Mouse (Mus musculus) C2C12 (cell line): ENCODE measurements around the gene Amh. TPM values are rescaled to one million over a fixed set of nuclear protein-coding genes. Genes with fewer than 3 reads are reported as not detected.

Source experiments
- H3K27me3 ChIP-seq: one replicate; pipeline ENCODE4 v1.6.1; 2011; ENCODE audit not compliant: control insufficient read depth, insufficient read depth, insufficient read length
- H3K36me3 ChIP-seq: one replicate; pipeline ENCODE4 v1.6.1; 2011; ENCODE audit not compliant: control insufficient read depth, insufficient read depth
- H3K4me3 ChIP-seq: one replicate; pipeline ENCODE4 v1.5.1; 2011; ENCODE audit warnings: mild to moderate bottlenecking, control low read depth; ENCODE audit not compliant: poor library complexity, insufficient read depth, severe bottlenecking
- H3K79me2 ChIP-seq: one replicate; pipeline ENCODE4 v1.6.1; 2011; ENCODE audit not compliant: control insufficient read depth, insufficient read depth
- H3K79me3 ChIP-seq: one replicate; pipeline ENCODE4 v1.6.1; 2011; ENCODE audit warnings: low read depth, control low read depth
- H3ac ChIP-seq: one replicate; pipeline ENCODE3; 2011; ENCODE audit warnings: low read depth; ENCODE audit not compliant: control insufficient read depth, insufficient read length
- CEBPB ChIP-seq: IDR thresholded peaks from one replicate; pipeline ENCODE4 v1.6.1; 2011; ENCODE audit warnings: low read depth, mild to moderate bottlenecking, control low read depth, moderate library complexity
- CTCF ChIP-seq: IDR thresholded peaks from one replicate; pipeline ENCODE4 v1.5.1; 2011; ENCODE audit not compliant: control insufficient read depth, insufficient read depth, insufficient read length
- FOSL1 ChIP-seq: IDR thresholded peaks from one replicate; pipeline ENCODE4 v1.8.0; 2011; ENCODE audit warnings: mild to moderate bottlenecking, low read length; ENCODE audit not compliant: poor library complexity, insufficient read depth, severe bottlenecking
- MAX ChIP-seq: IDR thresholded peaks from one replicate; pipeline ENCODE4 v1.6.1; 2011; ENCODE audit warnings: mild to moderate bottlenecking, control low read depth
- MYOD1 ChIP-seq: IDR thresholded peaks from one replicate; pipeline ENCODE4 v1.6.1; 2011; ENCODE audit warnings: low read depth; ENCODE audit not compliant: control insufficient read depth, insufficient read length
- MYOG ChIP-seq: IDR thresholded peaks from one replicate; pipeline ENCODE4 v1.6.1; 2011; ENCODE audit not compliant: control insufficient read depth, insufficient read length; ENCODE audit errors: extremely low read depth
- USF1 ChIP-seq: IDR thresholded peaks from one replicate; pipeline ENCODE4 v1.6.1; 2011; ENCODE audit warnings: low read depth, mild to moderate bottlenecking, control low read depth, moderate library complexity
- polyA plus RNA-seq: library from polyadenylated mRNA; unstranded; fragments of >200 nt; fragmentation: generic; extraction: Trizol; gene quantifications from one replicate; pipeline ENCODE4 v1.2.1, GENCODE M21; 2012; ENCODE audit warnings: missing spikeins

Amh gene
- polyA plus RNA-seq, 1 experiment, result 0.87 TPM

DNA sequence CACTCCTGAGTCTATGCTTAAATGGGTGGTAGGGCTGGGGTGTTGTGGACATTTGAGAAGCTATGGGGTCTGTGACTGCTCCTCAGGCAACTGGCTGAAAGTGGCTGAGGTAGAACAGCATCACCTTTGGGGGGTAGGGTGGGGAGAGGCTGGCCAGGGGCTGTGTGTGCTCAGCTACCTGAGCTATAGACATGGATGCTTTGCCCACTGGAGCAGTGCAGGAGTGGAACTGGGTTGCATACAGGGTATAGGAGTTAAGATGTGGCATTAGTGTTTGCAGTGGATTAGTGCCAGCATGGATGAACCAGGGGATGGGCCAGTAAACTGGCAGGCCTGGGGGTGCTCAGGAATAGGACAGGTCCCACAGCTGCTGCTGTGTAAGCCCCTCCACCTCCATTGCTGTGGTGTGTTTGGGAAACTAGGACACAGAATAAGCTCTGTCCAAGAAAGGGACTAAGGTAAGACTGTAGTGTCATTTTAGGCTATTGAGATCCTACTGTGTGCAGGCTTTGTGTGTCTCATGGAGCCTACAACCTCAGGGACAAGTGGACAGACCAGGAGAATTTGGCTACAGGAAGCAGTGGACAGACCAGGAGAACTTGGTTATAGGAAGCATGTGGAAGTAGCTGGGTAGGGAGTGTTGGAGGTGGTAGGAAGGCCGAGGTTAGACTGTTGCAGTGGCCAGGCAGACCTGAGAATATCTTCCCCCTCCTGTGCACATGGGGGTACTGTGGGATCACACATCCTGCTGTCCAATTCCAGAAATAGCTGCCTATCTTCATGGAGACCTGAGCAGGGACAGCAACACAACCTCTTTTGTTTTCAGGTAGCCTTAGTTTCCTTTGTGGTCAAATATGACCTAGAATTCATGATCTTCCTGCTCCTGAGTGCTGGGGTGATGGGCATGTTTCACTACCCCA, 24.6 kb downstream of the Amh start:
- peaks cover 24% of the 10 kb centered on the region for H3K79me3 ChIP-seq
- H3K4me3 ChIP-seq, result no peak overlapping the region
- TF ChIP-seq CEBPB (no peak), FOSL1 (no peak)
- H3K27me3 ChIP-seq, result no peaks in the 10 kb centered on the region
- H3K79me2 ChIP-seq, result peaks cover 40% of the 10 kb centered on the region
- H3ac ChIP-seq, result no peak overlapping the region
- peaks cover 26% of the 10 kb centered on the region for H3K36me3 ChIP-seq

DNA sequence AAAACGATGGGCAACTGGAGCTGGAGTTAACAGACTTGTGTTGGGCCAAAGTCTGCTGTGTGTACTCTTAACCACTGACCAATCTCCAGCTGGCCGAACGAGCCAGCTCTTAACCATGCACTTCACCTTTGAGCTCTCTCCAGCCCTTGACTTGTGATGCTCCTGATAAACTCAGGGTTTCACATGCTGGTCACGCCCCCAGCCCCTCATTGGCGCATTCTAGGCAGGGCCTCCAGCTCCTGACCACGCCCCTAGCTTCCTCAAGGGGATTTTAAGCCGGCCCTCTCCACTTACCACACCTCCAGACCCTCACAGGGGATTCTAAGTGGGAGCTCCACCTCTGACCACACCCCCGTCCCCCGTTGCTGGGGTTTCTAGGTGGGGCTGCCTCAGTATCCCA, 26.1 kb downstream of the Amh start:
- Histone ChIP-seq H3K79me2 (peaks cover 40% of the 10 kb centered on the region), H3K36me3 (peaks cover 26% of the 10 kb centered on the region), H3K27me3 (no peaks in the 10 kb centered on the region), H3ac (no peak overlapping the region), H3K4me3 (no peak overlapping the region), H3K79me3 (peaks cover 24% of the 10 kb centered on the region)
- no peak for TF ChIP-seq USF1
- no peak for TF ChIP-seq CEBPB
- TF ChIP-seq FOSL1, result no peak
- TF ChIP-seq CTCF, result no peak
- TF ChIP-seq MAX, result no peak
- TF ChIP-seq MYOG, result no peak
- TF ChIP-seq MYOD1, result no peak

DNA sequence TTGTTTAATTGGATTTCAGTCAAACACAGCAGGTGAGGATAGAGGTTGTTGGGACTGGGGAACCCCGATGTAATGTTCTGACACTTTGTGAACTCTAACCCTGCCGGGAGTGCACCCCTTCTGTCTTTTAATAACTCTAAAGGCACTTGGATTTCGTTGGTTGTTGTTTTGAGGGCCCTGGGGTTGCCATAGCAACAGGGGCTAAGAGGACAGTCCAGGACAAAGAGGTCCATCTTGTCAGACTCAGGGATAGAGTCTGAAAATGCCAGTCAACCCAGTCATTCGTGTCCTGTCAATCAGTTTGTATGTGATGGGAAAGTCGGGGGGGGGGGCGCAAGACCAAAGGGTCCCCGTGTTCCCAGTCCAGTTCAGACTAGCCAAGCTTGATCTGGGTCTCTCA, 27.8 kb downstream of the Amh start:
- no peak overlapping the region for H3ac ChIP-seq
- no peaks in the 10 kb centered on the region for H3K27me3 ChIP-seq
- H3K4me3 ChIP-seq, result no peak overlapping the region
- peaks cover 27% of the 10 kb centered on the region for H3K79me2 ChIP-seq
- H3K79me3 ChIP-seq, result peaks cover 15% of the 10 kb centered on the region
- TF ChIP-seq MYOD1 (no peak), CEBPB (no peak), USF1 (no peak), FOSL1 (no peak), CTCF (no peak), MYOG (no peak), MAX (no peak)
- peaks cover 26% of the 10 kb centered on the region for H3K36me3 ChIP-seq

DNA sequence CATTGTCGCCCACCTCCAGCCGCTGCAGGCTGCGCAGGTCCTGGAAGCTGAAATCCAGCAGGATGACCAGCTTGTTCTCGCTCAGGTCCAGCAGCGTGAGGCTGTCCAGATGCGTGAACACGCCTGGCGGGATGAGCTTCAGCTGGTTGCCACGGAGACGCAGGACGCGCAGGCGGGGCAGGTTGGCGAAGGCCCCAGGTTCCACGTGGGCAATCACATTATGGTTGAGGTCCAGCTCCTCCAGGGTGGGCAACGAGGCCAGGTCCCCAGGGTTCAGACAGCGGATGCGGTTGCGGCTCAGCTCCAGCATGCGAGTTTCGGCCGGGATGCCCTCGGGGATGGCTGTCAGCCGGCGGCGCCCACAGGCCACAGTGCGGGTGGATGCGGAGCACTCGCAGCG, 30.6 kb downstream of the Amh start:
- no peaks in the 10 kb centered on the region for H3K27me3 ChIP-seq
- H3K79me2 ChIP-seq, result no peaks in the 10 kb centered on the region

DNA sequence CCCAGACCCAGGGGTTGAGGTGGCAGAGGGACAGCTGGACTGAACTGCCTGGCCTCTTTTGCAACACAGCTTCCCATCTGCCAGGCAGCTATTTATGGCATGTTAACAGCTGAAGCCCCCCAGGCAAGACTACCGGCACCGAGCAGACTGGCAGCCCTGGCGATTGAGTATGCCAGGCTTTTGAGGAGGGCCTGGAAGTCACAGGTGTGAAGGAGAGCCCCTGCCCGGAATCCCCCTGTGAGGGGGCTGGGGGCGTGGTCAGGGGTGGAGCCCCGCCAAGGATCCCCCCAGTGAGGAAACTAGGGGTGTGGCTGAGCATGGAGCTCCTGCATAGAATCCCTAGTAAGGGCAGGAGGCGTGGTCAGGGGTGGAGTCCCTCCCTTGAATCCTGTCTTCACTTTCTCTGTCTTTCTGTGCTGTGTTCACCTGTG, 31.9 kb downstream of the Amh start:
- Histone ChIP-seq H3ac (no peak overlapping the region), H3K4me3 (no peak overlapping the region), H3K27me3 (peaks cover 5% of the 10 kb centered on the region), H3K36me3 (no peaks in the 10 kb centered on the region), H3K79me2 (no peaks in the 10 kb centered on the region), H3K79me3 (no peaks in the 10 kb centered on the region)
- TF ChIP-seq MAX, result no peak

More for the DNA sequence above, 30.6 kb downstream of the Amh start:
- H3K36me3 ChIP-seq, result peaks cover 4% of the 10 kb centered on the region
- TF ChIP-seq CTCF, result no peak
- no peak for TF ChIP-seq MYOD1
- TF ChIP-seq FOSL1, result no peak
- TF ChIP-seq USF1, result no peak
- TF ChIP-seq CEBPB, result no peak
- TF ChIP-seq MAX, result no peak
- TF ChIP-seq MYOG, result no peak
- no peak overlapping the region for H3ac ChIP-seq
- no peak overlapping the region for H3K4me3 ChIP-seq
- H3K79me3 ChIP-seq, result no peaks in the 10 kb centered on the region

DNA sequence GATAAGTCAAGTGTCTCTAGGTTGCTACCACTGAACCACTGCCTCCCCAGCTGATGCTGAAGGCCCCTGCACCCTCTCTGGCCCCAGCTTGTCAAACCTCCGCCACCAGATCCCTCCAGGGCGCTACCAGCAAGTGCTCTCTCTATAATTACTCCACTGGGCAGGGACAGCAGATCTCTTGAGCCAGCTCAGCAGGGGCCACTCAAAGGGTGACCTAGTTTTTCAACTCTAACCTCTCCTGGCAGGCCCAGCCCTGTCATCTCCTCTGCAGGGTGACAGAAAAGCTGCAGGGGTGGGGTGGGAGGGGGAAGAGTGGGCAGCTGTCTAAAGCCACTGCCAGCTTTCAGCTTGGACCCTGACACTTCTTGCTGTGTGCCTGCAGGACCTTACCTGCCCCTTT, 32.8 kb downstream of the Amh start:
- TF ChIP-seq USF1, result no peak
- TF ChIP-seq CEBPB, result no peak
- TF ChIP-seq MAX, result no peak
- no peak for TF ChIP-seq FOSL1
- no peak for TF ChIP-seq MYOG
- no peak for TF ChIP-seq MYOD1
- TF ChIP-seq CTCF, result no peak
- H3ac ChIP-seq, result no peak overlapping the region
- no peaks in the 10 kb centered on the region for H3K36me3 ChIP-seq
- H3K4me3 ChIP-seq, result no peak overlapping the region
- H3K79me3 ChIP-seq, result no peaks in the 10 kb centered on the region
- peaks cover 13% of the 10 kb centered on the region for H3K27me3 ChIP-seq
- H3K79me2 ChIP-seq, result no peaks in the 10 kb centered on the region
